Mouse (Mus musculus) liver, embryonic 11.5 days (tissue): ENCODE results near the gene Tsga10. TPM values are rescaled to one million over a fixed set of nuclear protein-coding genes. Genes with fewer than 3 reads are reported as not detected.

Experiments
- ATAC-seq: fragments of 200-750 bp; cut with Nextera tagmentation; replicated peaks from 2 replicates; pipeline ENCODE4 v1.8.0; 2017; ENCODE audit warnings: moderate number of reproducible peaks, mild to moderate bottlenecking, moderate TSS enrichment, moderate library complexity; ENCODE audit not compliant: low FRiP score
- DNase-seq: peaks from one replicate; pipeline ENCODE4 v3.0.0-alpha.2; 2017; ENCODE audit warnings: low spot score
- H3K27ac ChIP-seq: fragments of 300-500 bp; sonication (generic); 2 replicates; pipeline ENCODE4 v1.5.1; 2014; ENCODE audit warnings: mild to moderate bottlenecking, low read depth, low read length, control low read depth
- H3K27me3 ChIP-seq: fragments of 300-500 bp; sonication (generic); replicated peaks from 2 replicates; pipeline ENCODE4 v1.6.1; 2014; ENCODE audit warnings: low read length, mixed read lengths; ENCODE audit not compliant: control insufficient read depth, insufficient read depth
- H3K36me3 ChIP-seq: fragments of 300-500 bp; sonication (generic); 2 replicates; pipeline ENCODE4 v1.6.1; 2014; ENCODE audit warnings: mild to moderate bottlenecking, low read length, moderate library complexity, mixed read lengths; ENCODE audit not compliant: control insufficient read depth, insufficient read depth
- H3K4me1 ChIP-seq: fragments of 300-500 bp; sonication (generic); replicated peaks from 2 replicates; pipeline ENCODE4 v1.6.1; 2014; ENCODE audit warnings: low read length, mixed read lengths; ENCODE audit not compliant: control insufficient read depth, insufficient read depth
- H3K4me2 ChIP-seq: fragments of 300-500 bp; sonication (generic); 2 replicates; pipeline ENCODE4 v1.6.1; 2014; ENCODE audit warnings: mild to moderate bottlenecking, control low read depth, moderate library complexity
- H3K4me3 ChIP-seq: fragments of 300-500 bp; sonication (generic); 2 replicates; pipeline ENCODE4 v1.5.1; 2014; ENCODE audit warnings: low read depth, low read length, control low read depth
- H3K9ac ChIP-seq: fragments of 300-500 bp; sonication (generic); 2 replicates; pipeline ENCODE4 v1.6.1; 2014; ENCODE audit warnings: low read depth, low read length, control low read depth
- H3K9me3 ChIP-seq: fragments of 300-500 bp; sonication (generic); 2 replicates; pipeline ENCODE4 v1.6.1; 2016; ENCODE audit warnings: low read length, inconsistent platforms, mixed read lengths; ENCODE audit not compliant: control insufficient read depth
- WGBS: fragments of 180-500 bp; shearing (Covaris S2); extraction: QIAGEN DNeasy Blood & Tissue Kit; methylation state at CpG from one replicate; pipeline ENCODE4 v1.1.7; 2014; 5-methylcytosine and 5-hydroxymethylcytosine counted together
- polyA plus RNA-seq: library from polyadenylated mRNA; unstranded; fragments of >200 nt; fragmentation: Nextera tagmentation; extraction: Ambion mirVana; gene quantifications from 2 replicates; pipeline ENCODE4 v1.2.1, GENCODE M21; 2014

Gene Tsga10
- polyA plus RNA-seq, 1 experiment from 2014 or later: 2.9 TPM

DNA sequence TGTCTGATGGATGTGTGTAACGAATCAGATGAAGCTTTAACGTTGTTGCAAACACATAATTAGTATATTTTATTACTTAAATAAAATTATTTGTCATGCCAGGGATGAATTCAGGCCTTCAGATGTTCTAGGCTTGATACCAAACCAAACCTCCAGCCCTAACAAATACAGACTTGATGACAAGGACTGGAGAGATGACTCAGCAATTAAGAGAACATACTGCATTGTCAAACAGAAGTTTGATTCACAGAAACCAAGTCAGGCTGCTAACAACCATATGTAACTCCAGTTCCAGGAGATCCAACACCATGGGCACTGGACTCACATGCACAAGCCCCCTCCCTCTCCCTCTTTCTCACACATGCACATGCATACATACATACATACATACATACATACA, 65.9 kb downstream of the Tsga10 start:
- no peak for DNase-seq
- Histone ChIP-seq H3K4me2 (no peak overlapping the region), H3K36me3 (no peaks in the 10 kb centered on the region), H3K4me3 (no peak overlapping the region), H3K27me3 (no peaks in the 10 kb centered on the region), H3K9me3 (no peaks in the 10 kb centered on the region), H3K9ac (no peak overlapping the region), H3K27ac (no peak overlapping the region), H3K4me1 (no peaks in the 10 kb centered on the region)
- 78% methylated on average over 2 of the region's 2 CpGs for WGBS
- no peak for ATAC-seq

DNA sequence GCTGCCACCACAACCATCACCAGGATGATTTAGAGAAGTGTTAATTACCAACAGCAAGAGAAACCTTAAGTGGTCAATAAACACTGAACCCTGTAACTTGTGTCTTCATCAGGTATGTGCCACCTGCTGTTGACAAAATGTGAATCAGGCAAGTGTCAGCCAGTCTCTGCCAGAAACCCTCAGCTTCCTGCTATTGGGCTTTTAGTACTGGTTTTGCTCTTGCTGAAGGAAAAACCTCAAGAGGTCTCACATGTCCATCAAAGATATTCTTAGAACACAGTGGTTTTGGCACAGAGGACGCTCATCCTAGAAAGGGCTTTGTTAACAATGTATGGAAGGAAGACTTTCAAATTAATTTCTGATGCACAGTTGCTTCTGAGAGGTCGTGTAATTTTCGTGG, 66.7 kb downstream of the Tsga10 start:
- Histone ChIP-seq H3K9me3 (no peaks in the 10 kb centered on the region), H3K4me1 (no peaks in the 10 kb centered on the region), H3K4me2 (no peak overlapping the region), H3K9ac (no peak overlapping the region), H3K27me3 (no peaks in the 10 kb centered on the region), H3K27ac (no peak overlapping the region), H3K4me3 (no peak overlapping the region), H3K36me3 (no peaks in the 10 kb centered on the region)
- ATAC-seq (no peak), DNase-seq (no peak)
- WGBS: 38% methylated on average over 3 of the region's 3 CpGs

GRCm38 (mm10) chr1:37759407-37759806, 106.8 kb downstream of the Tsga10 start:
- Histone ChIP-seq H3K27me3 (no peaks in the 10 kb centered on the region), H3K4me3 (no peak overlapping the region), H3K4me1 (no peaks in the 10 kb centered on the region), H3K4me2 (no peak overlapping the region), H3K9me3 (no peaks in the 10 kb centered on the region), H3K9ac (no peak overlapping the region), H3K27ac (no peak overlapping the region), H3K36me3 (no peaks in the 10 kb centered on the region)
- ATAC-seq (no peak), DNase-seq (no peak)

- H3K4me2 ChIP-seq: no peak overlapping the region
- no peaks in the 10 kb centered on the region for H3K36me3 ChIP-seq
- 0 out of 2 replicates have a peak, but pooled peaks have one; percentile 43 for ATAC-seq
- no peak overlapping the region for H3K4me3 ChIP-seq
- no peaks in the 10 kb centered on the region for H3K27me3 ChIP-seq
- DNase-seq: no peak
- H3K4me1 ChIP-seq: no peaks in the 10 kb centered on the region
- H3K9me3 ChIP-seq: no peaks in the 10 kb centered on the region
- no peak overlapping the region for H3K9ac ChIP-seq
- no peak overlapping the region for H3K27ac ChIP-seq
- 54% methylated on average over 9 of the region's 9 CpGs for WGBS
These were observed 121.5 kb downstream of the Tsga10 start for GRCm38 (mm10) chr1:37744650-37745259.

DNA sequence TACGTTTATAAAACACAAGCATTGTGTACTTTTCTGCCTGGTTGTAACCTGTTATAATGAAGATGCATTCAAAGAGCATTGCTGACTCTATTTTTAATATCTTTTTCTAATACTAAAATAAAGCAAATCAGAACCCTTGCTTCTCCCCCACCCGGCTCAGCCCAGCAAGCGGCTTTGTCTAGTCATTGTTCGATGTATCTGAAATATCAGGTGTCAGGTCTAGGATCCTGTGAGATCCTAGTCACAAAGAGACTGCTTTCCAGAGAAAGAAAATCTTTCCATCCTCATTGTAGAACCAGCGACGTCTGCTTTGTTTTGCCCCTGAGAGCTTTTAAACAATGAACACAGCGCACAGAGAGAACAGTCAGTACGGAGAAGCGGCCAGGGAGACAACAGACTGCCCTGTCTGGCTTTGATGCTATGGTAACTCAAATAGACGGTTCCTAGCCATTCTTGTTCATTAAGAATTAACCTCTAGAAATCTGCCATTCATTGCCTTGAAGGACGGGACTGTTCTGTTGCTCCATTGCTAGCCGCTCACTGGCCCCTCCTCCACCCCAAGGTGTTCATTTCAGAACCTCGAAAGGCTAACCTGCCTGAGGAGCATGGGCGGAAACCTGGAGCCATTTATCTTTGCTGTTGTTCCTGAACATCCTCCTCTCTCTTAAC, 123.5 kb downstream of the Tsga10 start:
- Histone ChIP-seq H3K36me3 (no peaks in the 10 kb centered on the region), H3K9me3 (no peaks in the 10 kb centered on the region), H3K27ac (no peak overlapping the region), H3K4me1 (no peaks in the 10 kb centered on the region), H3K4me3 (no peak overlapping the region), H3K4me2 (no peak overlapping the region), H3K9ac (no peak overlapping the region), H3K27me3 (no peaks in the 10 kb centered on the region)
- no peak for DNase-seq
- no peak for ATAC-seq
- 76% methylated on average over 14 of the region's 14 CpGs for WGBS

GRCm38 (mm10) chr1:37742126-37742525, 124.1 kb downstream of the Tsga10 start:
- H3K4me2 ChIP-seq: no peak overlapping the region
- H3K27ac ChIP-seq: no peak overlapping the region
- H3K4me1 ChIP-seq: no peaks in the 10 kb centered on the region
- no peaks in the 10 kb centered on the region for H3K27me3 ChIP-seq
- ATAC-seq: no peak
- H3K9me3 ChIP-seq: no peaks in the 10 kb centered on the region
- no peaks in the 10 kb centered on the region for H3K36me3 ChIP-seq
- H3K9ac ChIP-seq: no peak overlapping the region
- no peak overlapping the region for H3K4me3 ChIP-seq
- 90% methylated on average over 11 of the region's 11 CpGs for WGBS
- no peak for DNase-seq

GRCm38 (mm10) chr1:37740161-37740802, 125.9 kb downstream of the Tsga10 start:
- no peaks in the 10 kb centered on the region for H3K4me1 ChIP-seq
- DNase-seq: no peak
- no peaks in the 10 kb centered on the region for H3K27me3 ChIP-seq
- H3K36me3 ChIP-seq: no peaks in the 10 kb centered on the region
- no peaks in the 10 kb centered on the region for H3K9me3 ChIP-seq
- no peak overlapping the region for H3K4me3 ChIP-seq
- H3K27ac ChIP-seq: no peak overlapping the region
- no peak overlapping the region for H3K4me2 ChIP-seq
- no peak for ATAC-seq
- H3K9ac ChIP-seq: no peak overlapping the region
- 47% methylated on average over 8 of the region's 8 CpGs for WGBS

GRCm38 (mm10) chr1:37738895-37739294, 127.3 kb downstream of the Tsga10 start:
- no peak overlapping the region for H3K9ac ChIP-seq
- no peak overlapping the region for H3K4me2 ChIP-seq
- no peak for DNase-seq
- no peak for ATAC-seq
- no peak overlapping the region for H3K27ac ChIP-seq
- no peaks in the 10 kb centered on the region for H3K4me1 ChIP-seq
- 45% methylated on average over 2 of the region's 2 CpGs for WGBS
- no peak overlapping the region for H3K4me3 ChIP-seq
- H3K9me3 ChIP-seq: no peaks in the 10 kb centered on the region
- H3K36me3 ChIP-seq: no peaks in the 10 kb centered on the region
- H3K27me3 ChIP-seq: no peaks in the 10 kb centered on the region

DNA sequence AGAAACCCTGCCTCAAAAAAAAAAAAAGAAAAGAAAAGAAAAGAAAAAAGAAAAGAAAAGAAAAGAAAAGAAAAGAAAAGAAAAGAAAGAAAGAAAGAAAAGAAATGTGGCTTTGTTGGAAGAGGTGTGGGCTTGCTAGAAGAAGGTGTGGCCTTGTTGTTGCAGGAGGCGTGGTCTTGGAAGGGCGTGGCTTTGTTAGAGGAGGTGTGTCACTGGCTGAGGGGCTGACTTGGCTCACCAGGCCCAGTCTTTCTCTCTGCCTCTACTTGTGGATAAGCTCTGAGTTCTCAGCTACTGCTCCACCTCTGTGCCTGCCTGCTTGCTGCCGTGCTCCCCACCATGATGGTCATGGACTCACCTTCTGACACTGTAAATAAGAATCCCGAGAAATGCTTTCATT, 129.2 kb downstream of the Tsga10 start:
- Histone ChIP-seq H3K27me3 (no peaks in the 10 kb centered on the region), H3K9me3 (no peaks in the 10 kb centered on the region), H3K27ac (no peak overlapping the region), H3K4me2 (no peak overlapping the region), H3K4me1 (no peaks in the 10 kb centered on the region), H3K9ac (no peak overlapping the region), H3K36me3 (no peaks in the 10 kb centered on the region), H3K4me3 (no peak overlapping the region)
- 69% methylated on average over 4 of the region's 4 CpGs for WGBS
- ATAC-seq: no peak
- no peak for DNase-seq
